Mouse (Mus musculus) adrenal gland, adult 2 months (tissue): ENCODE data around the gene Fam8a1. TPM values are rescaled to one million over a fixed set of nuclear protein-coding genes. Genes with fewer than 3 reads are reported as not detected.

Source experiments
- DNase-seq: peaks from one replicate; pipeline ENCODE4 v3.0.0; 2021
- long read RNA-seq: library from polyadenylated mRNA; stranded (forward); transcript quantifications from one replicate; pipeline ENCODE4 v2.0.0, GENCODE M21; 2021
- polyA plus RNA-seq: library from polyadenylated mRNA; depleted of rRNA; stranded (reverse); fragments of >200 nt; gene quantifications from 2 replicates; pipeline ENCODE4 v1.2.3, GENCODE M21; 2012; rRNA removed
- total RNA-seq, 2 experiments: library from RNA; stranded (reverse); gene quantifications; 2 replicates each; pipeline ENCODE4 v1.2.3; 2021

Fam8a1 gene
- 10 to 100 TPM; 43.4 to 54.9 TPM for total RNA-seq
- 31.0 and 38.5 TPM in 2 replicates for polyA plus RNA-seq
- long read RNA-seq, transcript Fam8a1-201 (5 exons, 3,664 nt), result major isoform, 16 of 22 reads
- long read RNA-seq, partial matches to known transcripts, result 1 of 22 reads
- long read RNA-seq, other reads (novel, unspliced or antisense), result 5 of 22 reads

DNA sequence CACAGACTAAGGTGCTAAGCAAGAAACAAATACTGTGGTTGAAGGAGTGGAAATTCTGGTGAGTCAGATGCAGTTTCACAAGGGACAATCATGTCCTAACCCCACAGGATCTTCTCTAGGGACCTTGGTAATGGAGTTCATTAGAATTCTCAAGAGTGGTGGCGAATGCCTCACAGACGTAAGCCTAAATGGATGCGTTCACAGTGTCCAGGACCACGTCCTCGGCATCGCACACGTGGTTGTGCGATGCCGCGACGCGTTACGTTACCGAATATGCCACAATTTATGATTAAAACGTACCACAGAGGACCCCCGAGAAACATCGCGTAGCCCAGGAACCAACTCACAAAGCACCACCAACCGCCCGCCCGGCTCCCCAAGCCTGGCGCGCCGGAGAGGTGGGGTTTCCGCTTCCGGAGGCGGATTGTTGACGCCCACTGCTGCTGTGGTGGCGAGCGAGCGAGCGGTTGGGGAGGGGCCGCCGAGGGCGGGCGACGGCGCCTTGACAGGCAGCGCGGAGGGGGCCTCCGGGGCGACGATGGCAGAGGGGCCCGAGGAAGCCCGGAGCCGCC, at the start of gene Fam8a1:
Gene Fam8a1, plus strand, starts transcription at position 475 of the 572 bp plus-strand sequence.
- peak; percentile 94 for DNase-seq

DNA sequence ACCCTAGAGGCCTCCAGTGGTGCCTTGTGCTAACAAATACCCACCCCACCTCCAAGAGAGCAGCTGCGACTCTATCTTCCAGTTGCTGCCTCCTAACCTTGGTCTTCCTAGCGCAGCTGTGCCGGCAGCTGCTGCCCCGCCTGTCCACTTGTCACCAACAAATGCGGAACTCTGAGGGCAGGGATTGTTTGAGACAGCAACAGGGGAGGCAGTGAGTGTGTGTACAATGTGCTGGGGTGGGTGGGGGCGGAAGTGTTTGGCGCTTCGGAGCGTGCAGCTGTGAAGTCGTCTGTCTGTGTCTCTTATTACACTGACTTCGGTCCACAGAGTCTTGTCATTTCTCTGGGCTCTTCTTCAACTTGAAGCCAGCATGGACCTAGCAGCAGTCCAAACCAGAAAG, 49.7 kb upstream of the Fam8a1 start:
- DNase-seq, result no peak

DNA sequence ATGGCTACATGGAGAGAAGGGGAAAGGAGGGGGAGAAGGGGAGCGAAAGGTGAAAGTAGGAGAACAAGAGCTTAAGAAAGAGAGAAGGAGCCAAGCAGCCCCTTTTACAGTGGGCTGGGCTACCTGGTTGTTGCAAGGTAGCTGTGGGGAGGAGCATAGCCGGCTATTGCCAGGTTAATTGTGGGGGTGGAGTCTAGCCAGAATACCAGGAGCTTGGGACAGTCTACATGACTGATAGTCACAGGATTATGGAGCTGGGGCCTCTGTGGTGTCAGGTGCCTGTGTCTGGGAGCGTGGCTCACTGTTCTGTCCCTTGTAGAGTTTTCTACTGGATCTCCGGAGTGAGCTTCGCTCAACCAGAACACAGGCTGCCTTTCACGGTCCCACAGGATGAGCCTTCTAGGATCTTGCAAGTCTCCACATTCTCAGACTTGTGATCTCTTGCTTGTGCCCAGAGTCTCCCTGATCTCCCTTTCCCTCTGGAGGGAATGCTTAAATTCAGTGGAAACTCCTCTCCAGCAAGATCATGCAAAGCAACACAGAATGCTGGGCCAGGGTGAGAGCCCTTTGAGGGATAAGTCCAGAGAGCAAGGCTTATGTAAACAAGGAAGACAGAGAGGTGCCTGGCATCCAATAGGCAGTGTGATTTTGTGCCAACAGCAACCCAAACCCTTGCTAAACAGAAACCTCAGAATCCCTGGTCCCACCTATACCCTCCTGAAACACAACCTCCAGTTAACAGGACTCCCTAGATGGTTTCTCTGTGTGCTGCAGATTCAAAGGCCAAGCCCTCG, 48.2 kb upstream of the Fam8a1 start:
- DNase-seq, result no peak

GRCm38 (mm10) chr13:46626608-46627007, 42.7 kb upstream of the Fam8a1 start:
- peak; percentile 67 for DNase-seq

- DNase-seq, result no peak
These were observed 41.5 kb upstream of the Fam8a1 start for GRCm38 (mm10) chr13:46627841-46628240.

- DNase-seq, result no peak
These were observed 39.9 kb upstream of the Fam8a1 start for GRCm38 (mm10) chr13:46629391-46629790.

- DNase-seq, result no peak
These were observed 36.5 kb upstream of the Fam8a1 start for GRCm38 (mm10) chr13:46632796-46633195.

DNA sequence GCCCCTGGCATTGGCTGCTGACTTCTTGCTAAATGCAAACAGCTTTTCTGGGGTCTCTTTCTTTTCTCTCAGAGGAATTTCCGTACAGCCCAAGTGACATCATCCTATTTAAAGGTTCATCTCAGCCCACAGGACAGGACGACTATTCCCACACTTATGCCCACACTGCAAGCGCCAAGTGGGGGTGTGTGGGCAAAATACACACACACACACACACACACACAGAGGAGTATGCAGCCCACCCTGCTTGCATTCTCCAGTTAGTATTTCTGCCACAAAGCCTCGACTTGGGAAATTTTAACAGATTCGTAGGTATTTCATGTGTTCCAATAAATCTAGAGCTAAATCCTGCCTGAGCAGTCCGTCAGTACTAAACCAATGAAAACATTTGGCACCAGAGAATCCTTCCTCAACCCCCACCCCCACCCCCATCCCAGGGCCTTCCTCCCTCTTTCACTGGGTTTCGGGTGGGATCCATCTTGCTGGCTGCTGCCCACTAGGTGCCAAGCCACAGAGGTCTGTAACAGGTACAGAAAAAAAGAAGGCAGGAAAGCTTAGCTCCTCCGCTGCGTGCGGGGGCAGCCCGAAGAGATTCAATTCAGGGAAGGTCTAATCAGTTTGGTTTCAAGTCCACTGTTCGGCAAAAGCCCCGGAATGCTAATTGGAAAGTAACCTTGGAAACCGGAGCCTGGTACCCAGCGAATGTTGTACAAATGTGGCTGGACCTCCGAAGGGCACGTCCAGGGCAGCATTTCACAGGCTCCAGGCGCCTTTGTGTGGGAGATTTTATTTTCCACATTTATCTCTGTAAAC, 35.8 kb upstream of the Fam8a1 start:
- no peak for DNase-seq

GRCm38 (mm10) chr13:46634133-46634488, 35.2 kb upstream of the Fam8a1 start:
- no peak for DNase-seq

DNA sequence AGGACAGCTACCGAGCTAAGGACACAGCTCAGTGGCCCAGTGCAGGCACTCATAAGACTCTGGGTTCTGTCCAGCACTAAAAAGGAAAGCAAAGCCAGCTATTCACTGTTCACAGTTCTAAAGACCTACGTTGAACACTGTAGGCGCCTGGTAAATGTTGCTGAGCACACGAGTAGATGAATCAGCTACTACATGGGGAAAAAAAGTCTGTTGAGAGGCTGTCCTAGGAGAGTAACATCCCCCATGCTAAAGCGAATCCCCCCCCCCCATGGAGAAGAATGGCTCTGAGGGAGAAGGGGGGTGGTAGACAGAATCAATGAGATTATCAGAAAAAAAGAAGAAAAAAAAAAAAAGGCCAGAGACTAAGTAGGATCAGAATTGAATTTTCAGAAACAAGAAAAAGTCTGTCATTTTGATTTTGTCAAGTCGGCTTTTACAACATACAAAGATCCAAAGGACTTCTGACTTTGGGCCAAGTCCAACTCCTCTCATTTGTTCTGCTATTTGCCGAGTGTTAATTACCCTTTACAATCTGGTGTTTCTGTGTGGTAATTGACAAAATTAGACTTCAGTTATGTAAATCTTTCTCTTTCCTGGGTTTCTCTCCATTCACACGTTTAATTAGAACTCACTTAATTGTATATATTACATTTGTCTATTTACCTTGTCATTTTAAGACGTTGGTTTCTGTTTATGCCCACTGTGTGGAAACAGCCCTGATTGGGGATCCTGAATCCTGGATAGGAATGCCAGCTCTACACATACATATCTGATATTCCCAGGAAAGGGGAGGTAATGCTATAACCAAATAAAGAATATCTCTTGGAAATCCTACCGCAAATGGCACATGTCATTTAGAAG, 28.5 kb upstream of the Fam8a1 start:
- no peak for DNase-seq

DNA sequence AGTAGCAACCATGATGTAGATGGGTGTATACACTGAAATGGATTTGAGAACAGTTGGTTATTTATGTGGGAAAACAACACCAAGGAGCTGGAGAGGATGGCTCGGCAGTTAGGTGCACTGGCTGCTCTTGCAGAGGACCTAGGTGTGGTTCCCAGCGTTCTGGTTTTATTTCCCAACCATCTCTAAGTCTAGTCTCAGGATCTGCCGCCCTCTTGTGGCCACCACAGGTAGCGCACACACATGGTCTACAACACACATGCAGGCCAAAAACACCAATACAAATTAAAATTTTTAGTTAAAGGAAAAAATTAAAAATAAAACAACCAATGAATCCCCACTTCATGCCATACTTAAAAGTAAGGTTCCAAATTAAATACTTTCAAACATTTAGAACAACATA, 27.0 kb upstream of the Fam8a1 start:
- DNase-seq, result no peak

DNA sequence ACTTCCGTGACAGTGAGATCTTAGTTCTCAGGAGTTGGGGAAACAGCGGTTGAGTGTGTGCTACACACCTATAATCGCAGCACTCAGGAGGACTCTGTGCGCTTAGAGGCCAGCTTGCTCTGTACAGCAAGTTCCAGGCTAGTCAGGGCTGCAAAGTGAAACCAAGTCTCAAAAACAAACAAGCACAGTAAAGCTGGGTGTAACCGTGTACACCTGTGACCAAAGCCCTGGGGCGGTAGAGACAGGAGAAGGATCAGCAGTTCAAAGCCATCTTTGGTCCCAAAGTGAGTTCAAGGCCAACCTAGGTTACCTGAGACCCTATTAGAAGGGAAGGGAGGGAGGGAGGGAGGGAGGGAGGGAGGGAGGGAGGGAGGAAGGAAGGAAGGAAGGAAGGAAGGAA, 25.1 kb upstream of the Fam8a1 start:
- no peak for DNase-seq

DNA sequence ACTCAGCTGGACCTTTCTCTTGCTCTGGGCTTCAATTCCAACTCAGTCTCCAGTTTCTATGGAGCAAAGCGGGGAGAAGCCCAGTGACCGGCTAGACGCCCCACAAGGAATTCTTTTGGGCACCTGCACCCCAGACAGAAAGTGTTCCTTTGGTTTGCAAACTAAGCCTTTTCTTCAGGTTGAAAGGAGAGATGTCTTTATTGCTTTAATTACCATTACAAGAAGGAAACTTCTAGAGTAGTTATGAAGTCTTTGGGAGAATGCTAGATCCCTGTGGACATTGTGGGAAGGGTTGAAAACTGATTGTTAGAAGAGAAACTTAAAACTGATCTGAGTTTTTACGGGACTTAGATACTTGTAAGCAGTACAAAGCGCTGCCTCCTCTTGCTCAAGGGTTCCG, 23.8 kb upstream of the Fam8a1 start:
- DNase-seq, result no peak

DNA sequence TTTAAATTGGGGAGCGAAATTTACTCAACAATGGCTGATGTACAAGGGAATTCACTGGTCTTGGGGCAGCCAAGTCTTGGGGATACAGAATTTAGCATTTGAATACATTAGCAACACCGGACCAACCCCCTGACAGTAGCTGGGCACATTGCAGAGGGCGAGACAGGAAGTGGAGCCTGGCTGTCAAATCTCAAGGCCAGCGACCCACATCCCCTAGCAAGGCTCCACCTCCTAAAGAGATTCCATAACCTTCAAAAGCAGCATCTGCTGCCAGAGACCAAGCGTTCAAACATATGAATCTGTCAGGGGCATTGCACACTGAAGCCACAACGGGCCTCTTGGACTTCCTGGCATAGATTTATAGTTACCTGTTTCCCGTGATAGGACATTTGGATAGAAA, 17.5 kb upstream of the Fam8a1 start:
- DNase-seq, result no peak

GRCm38 (mm10) chr13:46652671-46653070, 16.7 kb upstream of the Fam8a1 start:
- no peak for DNase-seq

GRCm38 (mm10) chr13:46653671-46654070, 15.7 kb upstream of the Fam8a1 start:
- no peak for DNase-seq

- DNase-seq, result no peak
These were observed 14.8 kb upstream of the Fam8a1 start for GRCm38 (mm10) chr13:46654566-46654965.

GRCm38 (mm10) chr13:46659211-46659610, 10.1 kb upstream of the Fam8a1 start:
- DNase-seq, result no peak

- peak; percentile 4 for DNase-seq
These were observed 5.8 kb upstream of the Fam8a1 start for GRCm38 (mm10) chr13:46663461-46663964.

GRCm38 (mm10) chr13:46669620-46670271, 424 bp downstream of the Fam8a1 start:
- DNase-seq, result no peak

- no peak for DNase-seq
These were observed 1.2 kb downstream of the Fam8a1 start for GRCm38 (mm10) chr13:46670514-46670913.
